Mouse (Mus musculus) kidney, embryonic 15.5 days (tissue): ENCODE measurements around the gene Aicda. TPM values are rescaled to one million over a fixed set of nuclear protein-coding genes. Genes with fewer than 3 reads are reported as not detected.

Source experiments
- ATAC-seq: fragments of 200-750 bp; cut with Nextera tagmentation; replicated peaks from 2 replicates; pipeline ENCODE4 v1.8.0; 2017; ENCODE audit warnings: moderate TSS enrichment; ENCODE audit not compliant: low FRiP score
- H3K27ac ChIP-seq: fragments of 300-500 bp; sonication (generic); 2 replicates; pipeline ENCODE4 v1.5.1; 2015; ENCODE audit warnings: mild to moderate bottlenecking, inconsistent platforms
- H3K27me3 ChIP-seq: fragments of 300-500 bp; sonication (generic); 2 replicates; pipeline ENCODE4 v1.6.1; 2015; ENCODE audit warnings: inconsistent platforms
- H3K36me3 ChIP-seq: fragments of 300-500 bp; sonication (generic); 2 replicates; pipeline ENCODE4 v1.6.1; 2015; ENCODE audit warnings: inconsistent platforms
- H3K4me1 ChIP-seq: fragments of 300-500 bp; sonication (generic); 2 replicates; pipeline ENCODE4 v1.6.1; 2015; ENCODE audit warnings: inconsistent platforms
- H3K4me2 ChIP-seq: fragments of 300-500 bp; sonication (generic); 2 replicates; pipeline ENCODE4 v1.6.1; 2015; ENCODE audit warnings: moderate library complexity, mild to moderate bottlenecking, inconsistent platforms
- H3K4me3 ChIP-seq: fragments of 300-500 bp; sonication (generic); replicated peaks from 2 replicates; pipeline ENCODE4 v1.5.1; 2015; ENCODE audit warnings: mild to moderate bottlenecking, inconsistent platforms
- H3K9ac ChIP-seq: fragments of 300-500 bp; sonication (generic); 2 replicates; pipeline ENCODE4 v1.6.1; 2015; ENCODE audit warnings: mild to moderate bottlenecking, inconsistent platforms
- H3K9me3 ChIP-seq: fragments of 300-500 bp; sonication (generic); replicated peaks from 2 replicates; pipeline ENCODE4 v1.6.1; 2016; ENCODE audit warnings: inconsistent platforms
- WGBS: fragments of 180-500 bp; shearing (Covaris S2); methylation state at CpG from one replicate; pipeline ENCODE4 v1.1.7; 2015; ENCODE audit warnings: mixed read lengths; 5-methylcytosine and 5-hydroxymethylcytosine counted together
- polyA plus RNA-seq: library from polyadenylated mRNA; unstranded; fragments of >200 nt; fragmentation: Nextera tagmentation; extraction: Ambion mirVana; gene quantifications from 2 replicates; pipeline ENCODE4 v1.2.1, GENCODE M21; 2015

Aicda gene
- polyA plus RNA-seq, 1 experiment from 2014 or later, result not detected

- H3K9ac ChIP-seq, result no peak overlapping the region
- no peaks in the 10 kb centered on the region for H3K9me3 ChIP-seq
- WGBS, result 92% methylated on average over 1 of the region's 1 CpGs
- H3K4me3 ChIP-seq, result no peak overlapping the region
- no peak overlapping the region for H3K4me2 ChIP-seq
- no peak overlapping the region for H3K27ac ChIP-seq
- no peak for ATAC-seq
- H3K36me3 ChIP-seq, result no peaks in the 10 kb centered on the region
- H3K4me1 ChIP-seq, result no peaks in the 10 kb centered on the region
- no peaks in the 10 kb centered on the region for H3K27me3 ChIP-seq
Observed at GRCm38 (mm10) chr6:122579086-122579485, 25.5 kb downstream of the Aicda start.

GRCm38 (mm10) chr6:122591027-122591758, 37.6 kb downstream of the Aicda start:
- 83% methylated on average over 13 of the region's 13 CpGs for WGBS
- no peak for ATAC-seq

GRCm38 (mm10) chr6:122592905-122593304, 39.3 kb downstream of the Aicda start:
- Histone ChIP-seq H3K27ac (no peak overlapping the region), H3K4me3 (no peak overlapping the region), H3K4me2 (no peak overlapping the region), H3K4me1 (no peaks in the 10 kb centered on the region), H3K9ac (no peak overlapping the region), H3K9me3 (no peaks in the 10 kb centered on the region), H3K27me3 (no peaks in the 10 kb centered on the region), H3K36me3 (no peaks in the 10 kb centered on the region)
- WGBS, result 97% methylated on average over 2 of the region's 2 CpGs
- ATAC-seq, result no peak

More at GRCm38 (mm10) chr6:122591027-122591758, 37.6 kb downstream of the Aicda start:
- H3K27ac ChIP-seq, result no peak overlapping the region
- H3K4me2 ChIP-seq, result no peak overlapping the region
- H3K9me3 ChIP-seq, result no peaks in the 10 kb centered on the region
- no peaks in the 10 kb centered on the region for H3K4me1 ChIP-seq
- H3K9ac ChIP-seq, result no peak overlapping the region
- no peaks in the 10 kb centered on the region for H3K27me3 ChIP-seq
- H3K36me3 ChIP-seq, result no peaks in the 10 kb centered on the region
- H3K4me3 ChIP-seq, result no peak overlapping the region

GRCm38 (mm10) chr6:122595637-122596036, 42.0 kb downstream of the Aicda start:
- H3K4me1 ChIP-seq, result no peaks in the 10 kb centered on the region
- H3K36me3 ChIP-seq, result no peaks in the 10 kb centered on the region
- H3K9me3 ChIP-seq, result no peaks in the 10 kb centered on the region
- H3K27ac ChIP-seq, result no peak overlapping the region
- WGBS, result 28% methylated on average over 7 of the region's 7 CpGs
- no peak overlapping the region for H3K4me2 ChIP-seq
- no peak overlapping the region for H3K9ac ChIP-seq
- H3K27me3 ChIP-seq, result no peaks in the 10 kb centered on the region
- peak; percentile 67; the same call in 1 of the 2 replicates for ATAC-seq
- no peak overlapping the region for H3K4me3 ChIP-seq

GRCm38 (mm10) chr6:122596608-122597007, 43.0 kb downstream of the Aicda start:
- Histone ChIP-seq H3K36me3 (no peaks in the 10 kb centered on the region), H3K9me3 (no peaks in the 10 kb centered on the region), H3K4me2 (no peak overlapping the region), H3K27ac (no peak overlapping the region), H3K9ac (no peak overlapping the region), H3K4me3 (no peak overlapping the region), H3K27me3 (no peaks in the 10 kb centered on the region), H3K4me1 (no peaks in the 10 kb centered on the region)
- no peak for ATAC-seq
- 80% methylated on average over 7 of the region's 7 CpGs for WGBS

GRCm38 (mm10) chr6:122598014-122598413, 44.4 kb downstream of the Aicda start:
- Histone ChIP-seq H3K9ac (no peak overlapping the region), H3K9me3 (no peaks in the 10 kb centered on the region), H3K4me1 (no peaks in the 10 kb centered on the region), H3K4me3 (no peak overlapping the region), H3K27me3 (no peaks in the 10 kb centered on the region), H3K36me3 (no peaks in the 10 kb centered on the region), H3K4me2 (no peak overlapping the region), H3K27ac (no peak overlapping the region)
- 96% methylated on average over 4 of the region's 4 CpGs for WGBS
- no peak for ATAC-seq

GRCm38 (mm10) chr6:122598436-122598835, 44.8 kb downstream of the Aicda start:
- WGBS, result 90% methylated on average over 6 of the region's 6 CpGs
- H3K27ac ChIP-seq, result no peak overlapping the region
- H3K27me3 ChIP-seq, result no peaks in the 10 kb centered on the region
- H3K36me3 ChIP-seq, result no peaks in the 10 kb centered on the region
- no peak for ATAC-seq
- no peak overlapping the region for H3K4me2 ChIP-seq
- H3K9ac ChIP-seq, result no peak overlapping the region
- no peak overlapping the region for H3K4me3 ChIP-seq
- H3K9me3 ChIP-seq, result no peaks in the 10 kb centered on the region
- no peaks in the 10 kb centered on the region for H3K4me1 ChIP-seq

- no peaks in the 10 kb centered on the region for H3K4me1 ChIP-seq
- no peaks in the 10 kb centered on the region for H3K27me3 ChIP-seq
- no peak overlapping the region for H3K27ac ChIP-seq
- no peaks in the 10 kb centered on the region for H3K36me3 ChIP-seq
- no peak overlapping the region for H3K4me3 ChIP-seq
- WGBS, result 91% methylated on average over 9 of the region's 9 CpGs
- no peak overlapping the region for H3K4me2 ChIP-seq
- no peak overlapping the region for H3K9ac ChIP-seq
- no peaks in the 10 kb centered on the region for H3K9me3 ChIP-seq
- no peak for ATAC-seq
Observed at GRCm38 (mm10) chr6:122599054-122599737, 45.6 kb downstream of the Aicda start.

GRCm38 (mm10) chr6:122600066-122600646, 46.6 kb downstream of the Aicda start:
- Histone ChIP-seq H3K4me2 (no peak overlapping the region), H3K4me3 (no peak overlapping the region), H3K36me3 (no peaks in the 10 kb centered on the region), H3K27me3 (no peaks in the 10 kb centered on the region), H3K9ac (no peak overlapping the region), H3K27ac (no peak overlapping the region), H3K9me3 (no peaks in the 10 kb centered on the region), H3K4me1 (no peaks in the 10 kb centered on the region)
- 86% methylated on average over 7 of the region's 7 CpGs for WGBS
- no peak for ATAC-seq

- H3K4me1 ChIP-seq, result no peaks in the 10 kb centered on the region
- H3K9me3 ChIP-seq, result no peaks in the 10 kb centered on the region
- H3K4me2 ChIP-seq, result no peak overlapping the region
- H3K27me3 ChIP-seq, result no peaks in the 10 kb centered on the region
- 88% methylated on average over 4 of the region's 4 CpGs for WGBS
- no peaks in the 10 kb centered on the region for H3K36me3 ChIP-seq
- no peak overlapping the region for H3K27ac ChIP-seq
- H3K4me3 ChIP-seq, result no peak overlapping the region
- ATAC-seq, result no peak
- no peak overlapping the region for H3K9ac ChIP-seq
Observed at GRCm38 (mm10) chr6:122601031-122601430, 47.4 kb downstream of the Aicda start.

GRCm38 (mm10) chr6:122601615-122602014, 48.0 kb downstream of the Aicda start:
- Histone ChIP-seq H3K4me1 (no peaks in the 10 kb centered on the region), H3K27me3 (no peaks in the 10 kb centered on the region), H3K4me2 (peak overlapping the region; percentile 72), H3K27ac (no peak overlapping the region), H3K36me3 (no peaks in the 10 kb centered on the region), H3K4me3 (peak overlapping the region; percentile 52), H3K9ac (no peak overlapping the region), H3K9me3 (no peaks in the 10 kb centered on the region)
- ATAC-seq, result no peak
- WGBS, result 87% methylated on average over 3 of the region's 3 CpGs

GRCm38 (mm10) chr6:122602242-122602991, 48.8 kb downstream of the Aicda start, which contains the start of gene Apobec1:
Gene Apobec1 (minus strand): TSS chr6:122602444.
- peak within 1 kb of the TSS; percentile 52 for H3K4me3 ChIP-seq
- H3K4me2 ChIP-seq, result peak within 1 kb of the TSS; percentile 72
- 6% methylated on average over 22 of the region's 22 CpGs for WGBS
- peak within 1 kb of the TSS; percentile 47 for H3K9ac ChIP-seq
- H3K9me3 ChIP-seq, result no peaks in the 10 kb centered on the region
- no peaks in the 10 kb centered on the region for H3K27me3 ChIP-seq
- peak; percentile 93 for ATAC-seq
- no peaks in the 10 kb centered on the region for H3K36me3 ChIP-seq
- peak within 1 kb of the TSS; percentile 75 for H3K27ac ChIP-seq
- H3K4me1 ChIP-seq, result no peaks in the 10 kb centered on the region
